Mouse (Mus musculus) limb, embryonic 14.5 days (tissue): ENCODE measurements at regions not wholly inside any gene's neighbourhood (a gene's known extent, or its start where the extent isn't known, plus 50 kb on each side); places are given as distances from the start of the nearest gene placed in this dataset.

ENCODE experiments used
- ATAC-seq: fragments of 200-750 bp; cut with Nextera tagmentation; 2 replicates; pipeline ENCODE4 v1.8.0; 2017; ENCODE audit warnings: low read depth, moderate number of reproducible peaks, moderate TSS enrichment; ENCODE audit not compliant: low FRiP score
- DNase-seq: peaks from one replicate; pipeline ENCODE4 v3.0.0-alpha.2; 2015; ENCODE audit warnings: low spot score
- H3K27ac ChIP-seq: fragments of 300-500 bp; sonication (generic); replicated peaks from 2 replicates; pipeline ENCODE4 v1.5.1; 2014; ENCODE audit warnings: low read depth, mild to moderate bottlenecking, low read length, moderate library complexity, mixed read lengths
- H3K27me3 ChIP-seq: fragments of 300-500 bp; sonication (generic); 2 replicates; pipeline ENCODE4 v1.6.1; 2014; ENCODE audit warnings: low read length, mixed read lengths; ENCODE audit not compliant: control insufficient read depth, insufficient read depth
- H3K36me3 ChIP-seq: fragments of 300-500 bp; sonication (generic); 2 replicates; pipeline ENCODE4 v1.6.1; 2014; ENCODE audit warnings: mild to moderate bottlenecking, low read length, moderate library complexity, mixed read lengths; ENCODE audit not compliant: control insufficient read depth, insufficient read depth
- H3K4me1 ChIP-seq: fragments of 300-500 bp; sonication (generic); 2 replicates; pipeline ENCODE4 v1.6.1; 2014; ENCODE audit warnings: antibody characterized with exemption, low read length, mixed read lengths; ENCODE audit not compliant: control insufficient read depth, insufficient read depth
- H3K4me2 ChIP-seq: fragments of 300-500 bp; sonication (generic); replicated peaks from 2 replicates; pipeline ENCODE4 v1.6.1; 2014; ENCODE audit warnings: low read depth, mild to moderate bottlenecking, low read length, moderate library complexity; ENCODE audit not compliant: severe bottlenecking
- H3K4me3 ChIP-seq: fragments of 300-500 bp; sonication (generic); replicated peaks from 2 replicates; pipeline ENCODE4 v1.5.1; 2014; ENCODE audit warnings: low read length
- H3K9ac ChIP-seq: fragments of 300-500 bp; sonication (generic); 2 replicates; pipeline ENCODE4 v1.6.1; 2014; ENCODE audit warnings: mild to moderate bottlenecking, low read depth, low read length, moderate library complexity; ENCODE audit not compliant: severe bottlenecking
- H3K9me3 ChIP-seq: fragments of 300-500 bp; sonication (generic); 2 replicates; pipeline ENCODE4 v1.6.1; 2016; ENCODE audit warnings: low read length; ENCODE audit not compliant: control insufficient read depth
- POLR2A ChIP-seq: fragments of 200-500 bp; IDR thresholded peaks from 2 replicates; pipeline ENCODE4 v1.8.0; 2012; ENCODE audit warnings: inconsistent platforms, mild to moderate bottlenecking, moderate library complexity, borderline replicate concordance; ENCODE audit not compliant: insufficient read depth, insufficient read length; ENCODE audit errors: extremely low read depth
- WGBS: fragments of 180-500 bp; shearing (Covaris S2); extraction: QIAGEN DNeasy Blood & Tissue Kit; methylation state at CpG from one replicate; pipeline ENCODE4 v1.1.7; 2014; 5-methylcytosine and 5-hydroxymethylcytosine counted together

GRCm38 (mm10) chr16:20800038-20800437 is 65.7 kb upstream of the Thpo start:
- Histone ChIP-seq H3K36me3 (no peaks in the 10 kb centered on the region), H3K9me3 (no peaks in the 10 kb centered on the region), H3K4me3 (no peak overlapping the region), H3K4me2 (no peak overlapping the region), H3K9ac (no peak overlapping the region), H3K27me3 (no peaks in the 10 kb centered on the region), H3K4me1 (peaks cover 16% of the 10 kb centered on the region), H3K27ac (no peak overlapping the region)
- WGBS: 92% methylated on average over 3 of the region's 3 CpGs
- no peak for ATAC-seq
- TF ChIP-seq POLR2A: no peak
- DNase-seq: no peak

- no peak overlapping the region for H3K9ac ChIP-seq
- no peak overlapping the region for H3K4me3 ChIP-seq
- ATAC-seq (peak; percentile 23; the same call in 1 of the 2 replicates), DNase-seq (peak; percentile 56)
- H3K4me2 ChIP-seq: no peak overlapping the region
- H3K4me1 ChIP-seq: peaks cover 5% of the 10 kb centered on the region; the same call in 1 of the 2 replicates
- 40% methylated on average over 4 of the region's 4 CpGs for WGBS
- no peaks in the 10 kb centered on the region for H3K36me3 ChIP-seq
- H3K27me3 ChIP-seq: no peaks in the 10 kb centered on the region
- H3K27ac ChIP-seq: no peak overlapping the region
- TF ChIP-seq POLR2A: no peak
- no peaks in the 10 kb centered on the region for H3K9me3 ChIP-seq
Measured at GRCm38 (mm10) chr16:20798115-20798514, 63.8 kb upstream of the Thpo start.

GRCm38 (mm10) chr16:20794721-20795120 is 60.4 kb upstream of the Thpo start:
- Histone ChIP-seq H3K4me2 (no peak overlapping the region), H3K4me1 (no peaks in the 10 kb centered on the region), H3K27ac (no peak overlapping the region), H3K9ac (no peak overlapping the region), H3K9me3 (no peaks in the 10 kb centered on the region), H3K27me3 (no peaks in the 10 kb centered on the region), H3K4me3 (no peak overlapping the region), H3K36me3 (no peaks in the 10 kb centered on the region)
- DNase-seq: no peak
- 45% methylated on average over 1 of the region's 1 CpGs for WGBS
- ATAC-seq: no peak
- TF ChIP-seq POLR2A: no peak
